Mouse (Mus musculus) midbrain, embryonic 11.5 days (tissue): ENCODE data around the gene Armc8. TPM values are rescaled to one million over a fixed set of nuclear protein-coding genes. Genes with fewer than 3 reads are reported as not detected.

ENCODE experiments used
- polyA plus RNA-seq: library from polyadenylated mRNA; unstranded; fragments of >200 nt; fragmentation: Nextera tagmentation; extraction: Ambion mirVana; gene quantifications from 2 replicates; pipeline ENCODE4 v1.2.1, GENCODE M21; 2014

The Armc8 gene
- polyA plus RNA-seq, 1 experiment from 2014 or later: 37.3 TPM

Other genes starting within 250 kb of the Armc8 start
- 0.12 and 0.34 TPM in 2 replicates for gene Esyt3, start 210.3 kb downstream of the Armc8 start, polyA plus RNA-seq
- gene Mras, start 131.5 kb downstream of the Armc8 start, polyA plus RNA-seq: 12.1 and 15.0 TPM in 2 replicates
- not detected in 2 replicates for gene Nme9, start 117.4 kb downstream of the Armc8 start, polyA plus RNA-seq
- 30.0 and 35.0 TPM in 2 replicates for gene Dbr1, start 6.9 kb upstream of the Armc8 start, polyA plus RNA-seq
- gene A4gnt, start 43.6 kb upstream of the Armc8 start, polyA plus RNA-seq: not detected in 2 replicates
- gene Dzip1l, start 60.6 kb upstream of the Armc8 start, polyA plus RNA-seq: 12.6 and 13.0 TPM in 2 replicates
- not detected in 2 replicates for gene Cldn18, start 148.4 kb upstream of the Armc8 start, polyA plus RNA-seq